Mouse (Mus musculus): ENCODE data around the gene Mfsd11.

GRCm38 (mm10) chr11:116854279-116854678 lies 2.0 kb downstream of the Mfsd11 start:
- TF ChIP-seq TCF12 (IDR thresholded peaks at IDR 0.05; ENCODE audit: low read depth, low read length) (no peak), CTCF (IDR thresholded peaks at IDR 0.05 in 2 of 3, conservative IDR thresholded peaks at IDR 0.05 in 1 of 3; ENCODE audit: control insufficient read depth in 1 of 3, insufficient read depth in 1 of 3, low read depth in 2 of 3, low read length in 3 of 3, poor library complexity in 1 of 3, severe bottlenecking in 1 of 3) (no peak), NRF1 (IDR thresholded peaks at IDR 0.05; ENCODE audit: insufficient read depth, low read depth, low read length, poor library complexity, severe bottlenecking) (no peak), MYB (IDR thresholded peaks at IDR 0.05; ENCODE audit: low read depth, low read length) (0 out of 2 replicates have a peak, but pooled peaks have one; percentile 44), ZKSCAN1 (IDR thresholded peaks at IDR 0.05; ENCODE audit: low read depth, low read length) (no peak), GATA1 (IDR thresholded peaks at IDR 0.05; ENCODE audit: low read depth, low read length) (peak; percentile 76), ZMIZ1 (IDR thresholded peaks at IDR 0.05; ENCODE audit: low read depth, low read length) (no peak), POLR2A (IDR thresholded peaks at IDR 0.05; ENCODE audit: control insufficient read depth in 1 of 2, insufficient read depth in 1 of 2, low read depth in 1 of 2, low read length in 2 of 2, poor library complexity in 1 of 2) (no peak), USF1 (IDR thresholded peaks at IDR 0.05; ENCODE audit: low read depth, low read length) (no peak), POLR2AphosphoS2 (IDR thresholded peaks at IDR 0.05; ENCODE audit: low read length) (no peak)
